Mouse (Mus musculus) stomach, postnatal 0 days (tissue): Measurements from ENCODE around the gene Fmnl1. TPM values are rescaled to one million over a fixed set of nuclear protein-coding genes. Genes with fewer than 3 reads are reported as not detected.

Experiments used
- ATAC-seq: fragments of 200-750 bp; cut with Nextera tagmentation; 2 replicates; pipeline ENCODE4 v1.8.0; 2017; ENCODE audit not compliant: low FRiP score, low TSS enrichment
- DNase-seq: peaks from one replicate; pipeline ENCODE4 v3.0.0-alpha.2; 2016; ENCODE audit warnings: low spot score
- H3K27ac ChIP-seq: fragments of 300-500 bp; sonication (generic); replicated peaks from 2 replicates; pipeline ENCODE4 v1.5.1; 2014; ENCODE audit warnings: mild to moderate bottlenecking, control low read depth
- H3K27me3 ChIP-seq: fragments of 300-500 bp; sonication (generic); 2 replicates; pipeline ENCODE4 v1.6.1; 2014; ENCODE audit warnings: low read length; ENCODE audit not compliant: control insufficient read depth, insufficient read depth
- H3K36me3 ChIP-seq: fragments of 300-500 bp; sonication (generic); 2 replicates; pipeline ENCODE4 v1.6.1; 2014; ENCODE audit warnings: low read length, mixed read lengths; ENCODE audit not compliant: control insufficient read depth, insufficient read depth
- H3K4me1 ChIP-seq: fragments of 300-500 bp; sonication (generic); replicated peaks from 2 replicates; pipeline ENCODE4 v1.6.1; 2014; ENCODE audit warnings: antibody characterized with exemption; ENCODE audit not compliant: control insufficient read depth, insufficient read depth
- H3K4me2 ChIP-seq: fragments of 300-500 bp; sonication (generic); replicated peaks from 2 replicates; pipeline ENCODE4 v1.6.1; 2014; ENCODE audit warnings: low read depth, mild to moderate bottlenecking, control low read depth, moderate library complexity
- H3K4me3 ChIP-seq: fragments of 300-500 bp; sonication (generic); 2 replicates; pipeline ENCODE4 v1.5.1; 2014; ENCODE audit warnings: low read depth, low read length, control low read depth
- H3K9ac ChIP-seq: fragments of 300-500 bp; sonication (generic); 2 replicates; pipeline ENCODE4 v1.6.1; 2014; ENCODE audit warnings: mild to moderate bottlenecking, low read length, control low read depth, mixed read lengths
- H3K9me3 ChIP-seq: fragments of 300-500 bp; sonication (generic); 2 replicates; pipeline ENCODE4 v1.6.1; 2016; ENCODE audit warnings: low read length; ENCODE audit not compliant: control insufficient read depth
- CTCF ChIP-seq: IDR thresholded peaks from 2 replicates; pipeline ENCODE4 v1.5.1; 2016; ENCODE audit warnings: antibody characterized with exemption, low read depth, mild to moderate bottlenecking, moderate library complexity
- EP300 ChIP-seq: optimal IDR thresholded peaks from 2 replicates; pipeline ENCODE3; 2016; ENCODE audit warnings: antibody characterized with exemption
- WGBS: fragments of 180-500 bp; shearing (Covaris S2); extraction: QIAGEN DNeasy Blood & Tissue Kit; methylation state at CpG from one replicate; pipeline ENCODE4 v1.1.7; 2014; 5-methylcytosine and 5-hydroxymethylcytosine counted together
- polyA plus RNA-seq: library from polyadenylated mRNA; unstranded; fragments of >200 nt; fragmentation: Nextera tagmentation; extraction: Ambion mirVana; gene quantifications from 2 replicates; pipeline ENCODE4 v1.2.1, GENCODE M21; 2015

Gene Fmnl1
- polyA plus RNA-seq, 1 experiment from 2014 or later: 0.86 TPM

- Histone ChIP-seq H3K4me3 (no peak overlapping the region), H3K4me2 (no peak overlapping the region), H3K9me3 (no peaks in the 10 kb centered on the region), H3K36me3 (0 out of 2 replicates have a peak, but pooled peaks cover 3% of the 10 kb centered on the region), H3K4me1 (peaks cover 10% of the 10 kb centered on the region; the same call in 1 of the 2 replicates), H3K9ac (no peak overlapping the region), H3K27me3 (no peaks in the 10 kb centered on the region), H3K27ac (peak overlapping the region; percentile 82; the same call in 1 of the 2 replicates)
- DNase-seq (no peak), ATAC-seq (no peak)
- whole genome bisulfite sequencing: 52% methylated on average over 3 of the region's 3 CpGs
- TF ChIP-seq EP300: no peak
- TF ChIP-seq CTCF: no peak
These were observed 36.7 kb upstream of the Fmnl1 start for GRCm38 (mm10) chr11:103134221-103134620.

- H3K9ac ChIP-seq: no peak overlapping the region
- no peak for TF ChIP-seq CTCF
- no peak for TF ChIP-seq EP300
- no peaks in the 10 kb centered on the region for H3K9me3 ChIP-seq
- no peak for DNase-seq
- H3K4me2 ChIP-seq: no peak overlapping the region
- ATAC-seq: no peak
- 76% methylated on average over 8 of the region's 8 CpGs for WGBS
- H3K27ac ChIP-seq: no peak overlapping the region
- H3K27me3 ChIP-seq: no peaks in the 10 kb centered on the region
- H3K4me1 ChIP-seq: peaks cover 12% of the 10 kb centered on the region
- no peak overlapping the region for H3K4me3 ChIP-seq
- 0 out of 2 replicates have a peak, but pooled peaks cover 3% of the 10 kb centered on the region for H3K36me3 ChIP-seq
These were observed 34.8 kb upstream of the Fmnl1 start for GRCm38 (mm10) chr11:103136039-103136577.

GRCm38 (mm10) chr11:103139951-103140762 lies 30.8 kb upstream of the Fmnl1 start:
- H3K27ac ChIP-seq: peak overlapping the region; percentile 94
- ATAC-seq (no peak), DNase-seq (no peak)
- WGBS: 67% methylated on average over 14 of the region's 14 CpGs
- peak overlapping the region; percentile 32; the same call in 1 of the 2 replicates for H3K9ac ChIP-seq
- H3K4me1 ChIP-seq: peaks cover 15% of the 10 kb centered on the region
- 0 out of 2 replicates have a peak, but pooled peaks cover 3% of the 10 kb centered on the region for H3K36me3 ChIP-seq
- no peaks in the 10 kb centered on the region for H3K27me3 ChIP-seq
- TF ChIP-seq EP300 (no peak), CTCF (no peak)
- no peak overlapping the region for H3K4me3 ChIP-seq
- H3K4me2 ChIP-seq: no peak overlapping the region
- no peaks in the 10 kb centered on the region for H3K9me3 ChIP-seq

GRCm38 (mm10) chr11:103140763-103141100 lies 30.2 kb upstream of the Fmnl1 start:
- H3K27ac ChIP-seq: peak overlapping the region; percentile 94
- 0 out of 2 replicates have a peak, but pooled peaks cover 3% of the 10 kb centered on the region for H3K36me3 ChIP-seq
- H3K9me3 ChIP-seq: no peaks in the 10 kb centered on the region
- H3K4me2 ChIP-seq: no peak overlapping the region
- H3K4me1 ChIP-seq: peaks cover 17% of the 10 kb centered on the region
- no peak for TF ChIP-seq CTCF
- no peak for TF ChIP-seq EP300
- peak overlapping the region; percentile 32 for H3K9ac ChIP-seq
- peak; percentile 9 for ATAC-seq
- DNase-seq: no peak
- WGBS: 20% methylated on average over 6 of the region's 6 CpGs
- no peak overlapping the region for H3K4me3 ChIP-seq
- H3K27me3 ChIP-seq: no peaks in the 10 kb centered on the region

- H3K9ac ChIP-seq: peak overlapping the region; percentile 32
- ATAC-seq: peak; percentile 86
- no peaks in the 10 kb centered on the region for H3K27me3 ChIP-seq
These were observed 29.6 kb upstream of the Fmnl1 start for GRCm38 (mm10) chr11:103141101-103141943.

More at GRCm38 (mm10) chr11:103141101-103141943, 29.6 kb upstream of the Fmnl1 start:
- Histone ChIP-seq H3K4me2 (peak overlapping the region; percentile 11; the same call in 1 of the 2 replicates), H3K36me3 (0 out of 2 replicates have a peak, but pooled peaks cover 3% of the 10 kb centered on the region), H3K4me1 (peaks cover 17% of the 10 kb centered on the region), H3K27ac (peak overlapping the region; percentile 94), H3K9me3 (no peaks in the 10 kb centered on the region), H3K4me3 (no peak overlapping the region)
- WGBS: 14% methylated on average over 11 of the region's 11 CpGs
- TF ChIP-seq EP300 (no peak), CTCF (0 out of 2 replicates have a peak, but pooled peaks have one; percentile 1)
- peak; percentile 88 for DNase-seq
